Mouse (Mus musculus) cerebellum, postnatal 4 days (tissue): ENCODE data around the gene Adtrp.
A peak's percentile ranks its signal among the peaks of the same experiment; 100 is the strongest.

ENCODE experiments used
- DNase-seq, 2 experiments: peaks; one replicate each; pipeline ENCODE4 v3.0.0; 2022; ENCODE audit warnings: low spot score in 2 of 2, mixed read lengths in 1 of 2

Gene Adtrp

GRCm38 (mm10) chr13:41780296-41780695 lies 67.2 kb downstream of the Adtrp start:
- no peak for DNase-seq

- no peak for DNase-seq
Observed at GRCm38 (mm10) chr13:41779603-41780180, 67.8 kb downstream of the Adtrp start.

- no peak for DNase-seq
Observed at GRCm38 (mm10) chr13:41773812-41774376, 73.6 kb downstream of the Adtrp start.

- DNase-seq = no peak
Observed at GRCm38 (mm10) chr13:41771061-41771460, 76.4 kb downstream of the Adtrp start.

- no peak for DNase-seq
Observed at GRCm38 (mm10) chr13:41767941-41768340, 79.5 kb downstream of the Adtrp start.

- DNase-seq = no peak
Observed at GRCm38 (mm10) chr13:41761986-41762385, 85.5 kb downstream of the Adtrp start.

GRCm38 (mm10) chr13:41760484-41760883 lies 87.0 kb downstream of the Adtrp start:
- no peak for DNase-seq

GRCm38 (mm10) chr13:41758550-41759465 lies 88.7 kb downstream of the Adtrp start:
- no peak for DNase-seq

GRCm38 (mm10) chr13:41753114-41753513 lies 94.4 kb downstream of the Adtrp start:
- no peak for DNase-seq

GRCm38 (mm10) chr13:41750481-41750880 lies 97.0 kb downstream of the Adtrp start:
- no peak for DNase-seq

- DNase-seq = no peak
Observed at GRCm38 (mm10) chr13:41748866-41749265, 98.6 kb downstream of the Adtrp start.

GRCm38 (mm10) chr13:41747691-41748090 lies 99.8 kb downstream of the Adtrp start:
- DNase-seq = no peak

- peak in 1 of 2 experiments; percentile 14 for DNase-seq
Observed at GRCm38 (mm10) chr13:41746971-41747615, 100.4 kb downstream of the Adtrp start.

GRCm38 (mm10) chr13:41740456-41741085 lies 106.9 kb downstream of the Adtrp start:
- no peak for DNase-seq

GRCm38 (mm10) chr13:41737628-41738309 lies 109.7 kb downstream of the Adtrp start:
- peak in 1 of 2 experiments; percentile 26 for DNase-seq

- no peak for DNase-seq
Observed at GRCm38 (mm10) chr13:41729660-41730059, 117.8 kb downstream of the Adtrp start.

GRCm38 (mm10) chr13:41727803-41728202 lies 119.7 kb downstream of the Adtrp start:
- DNase-seq = no peak

GRCm38 (mm10) chr13:41719331-41719730 lies 128.2 kb downstream of the Adtrp start:
- no peak for DNase-seq

GRCm38 (mm10) chr13:41718051-41718450 lies 129.4 kb downstream of the Adtrp start:
- no peak for DNase-seq
